Mouse (Mus musculus) mesoderm, embryonic 11.5 days (tissue): ENCODE data around the gene Gabrp.
A peak's percentile ranks its signal among the peaks of the same experiment; 100 is the strongest.

Source experiments
- DNase-seq: peaks from one replicate; pipeline ENCODE4 v3.0.0-alpha.2; 2012; ENCODE audit warnings: low read depth, low spot score

The Gabrp gene

DNA sequence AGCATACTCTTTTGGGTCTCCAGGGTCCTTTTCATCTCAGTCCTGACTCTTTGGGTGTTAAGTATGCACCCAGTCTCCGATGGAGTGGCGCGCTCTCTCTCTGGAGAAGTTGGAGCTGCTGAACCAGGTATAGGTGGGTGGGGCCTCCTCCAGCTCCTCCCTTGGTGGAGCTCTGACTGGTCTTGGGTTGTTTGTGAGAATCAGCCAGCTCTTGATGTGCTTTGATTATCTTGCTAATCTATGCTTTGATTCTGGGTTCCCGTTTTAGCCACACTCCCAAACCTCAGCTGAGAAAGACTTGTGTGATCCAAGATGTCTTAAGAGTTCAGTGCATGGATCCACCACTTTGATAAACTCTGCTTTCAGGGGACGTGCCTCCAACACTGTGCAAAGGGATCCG, at the start of gene Gabrp:
Gene Gabrp (minus strand): TSS at position 101 of the 400 bp plus-strand sequence.
- DNase-seq = no peak

DNA sequence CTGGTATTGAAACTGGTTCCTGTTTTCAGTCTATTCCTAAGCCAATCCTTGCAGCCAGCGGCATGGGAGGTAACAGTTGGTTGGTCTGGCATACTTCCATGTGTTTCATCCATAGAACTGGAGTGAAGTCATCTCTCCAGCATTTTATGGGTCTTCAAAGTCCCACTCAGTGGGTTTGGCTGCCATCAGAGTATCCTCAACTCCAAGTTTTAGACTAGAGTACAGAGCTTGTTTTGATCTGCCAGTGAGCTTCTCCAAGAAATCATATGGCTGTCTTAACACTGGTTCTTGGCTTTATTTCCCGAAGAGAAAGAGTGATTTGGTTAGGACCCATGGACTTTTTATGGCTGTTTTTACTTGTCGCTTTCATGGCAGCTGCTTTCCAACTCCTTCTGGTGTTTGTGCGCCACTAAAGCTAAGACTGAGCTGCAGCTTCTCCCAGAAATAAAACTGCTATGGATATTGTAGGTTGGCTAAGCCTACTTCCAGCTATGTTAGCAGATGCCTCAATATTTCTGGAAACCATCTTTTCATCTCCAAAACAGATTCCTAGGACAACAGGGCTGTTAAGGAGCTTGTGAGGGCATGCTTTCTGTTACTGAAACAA, 48.5 kb upstream of the Gabrp start:
- no peak for DNase-seq

DNA sequence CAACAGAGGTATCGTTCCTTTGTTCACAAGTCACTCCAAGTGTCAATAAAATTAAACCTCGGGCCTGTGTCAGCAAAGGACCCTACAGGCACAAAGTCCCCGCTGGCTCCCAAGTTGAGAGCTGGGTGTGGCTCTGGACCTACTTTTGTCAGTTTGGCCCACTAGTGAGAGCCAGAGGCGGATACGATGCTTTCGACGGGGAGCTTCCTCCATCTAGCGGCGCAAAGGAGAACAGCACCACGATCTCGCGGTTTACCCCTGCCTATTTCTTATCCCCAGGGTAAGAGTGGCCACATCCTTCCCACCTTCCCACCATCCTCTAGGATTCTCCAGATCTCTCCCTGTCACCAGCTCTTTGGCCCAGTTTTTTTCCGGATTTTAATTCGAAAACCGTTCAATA, 35.5 kb upstream of the Gabrp start:
- peak; percentile 79 for DNase-seq

DNA sequence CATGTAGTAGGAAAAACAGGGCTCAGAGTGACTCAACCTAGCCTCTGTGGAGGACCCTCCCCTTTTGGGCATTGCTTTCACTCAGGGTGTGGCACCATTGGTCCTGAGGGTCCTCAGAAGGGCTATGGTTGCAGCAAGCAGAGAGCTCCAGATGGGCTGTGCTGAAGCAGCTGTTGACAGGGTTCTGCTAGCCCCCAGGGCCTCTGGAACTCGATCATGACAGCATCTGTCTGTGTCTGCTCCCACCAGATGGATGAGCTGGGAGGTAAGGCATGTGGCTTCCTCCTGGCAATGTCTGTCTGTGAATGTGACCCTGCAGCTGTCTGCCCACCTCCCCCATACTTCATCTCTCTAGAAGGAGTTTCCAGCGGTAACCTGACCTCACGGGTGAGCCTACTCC, 29.0 kb upstream of the Gabrp start:
- peak; percentile 74 for DNase-seq

DNA sequence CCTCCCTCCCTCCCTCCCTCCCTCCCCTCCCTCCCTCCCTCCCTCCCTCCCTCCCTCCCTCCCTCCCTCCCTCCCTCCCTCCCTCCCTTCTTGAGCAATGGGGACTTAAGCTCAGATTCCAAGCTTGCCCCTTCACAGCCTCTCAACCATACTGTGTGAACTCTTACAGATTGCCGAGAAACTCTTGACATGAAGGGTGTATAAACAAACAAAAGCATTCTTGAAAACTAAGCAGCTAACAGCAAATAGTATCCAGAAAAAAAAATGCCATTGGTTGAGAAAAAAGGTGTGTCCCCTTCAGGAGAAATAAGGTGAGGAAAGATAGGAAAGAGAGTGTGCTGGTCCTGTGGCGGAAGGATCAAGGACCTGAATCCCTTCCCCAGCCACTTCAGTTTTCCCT, 24.4 kb upstream of the Gabrp start:
- no peak for DNase-seq

DNA sequence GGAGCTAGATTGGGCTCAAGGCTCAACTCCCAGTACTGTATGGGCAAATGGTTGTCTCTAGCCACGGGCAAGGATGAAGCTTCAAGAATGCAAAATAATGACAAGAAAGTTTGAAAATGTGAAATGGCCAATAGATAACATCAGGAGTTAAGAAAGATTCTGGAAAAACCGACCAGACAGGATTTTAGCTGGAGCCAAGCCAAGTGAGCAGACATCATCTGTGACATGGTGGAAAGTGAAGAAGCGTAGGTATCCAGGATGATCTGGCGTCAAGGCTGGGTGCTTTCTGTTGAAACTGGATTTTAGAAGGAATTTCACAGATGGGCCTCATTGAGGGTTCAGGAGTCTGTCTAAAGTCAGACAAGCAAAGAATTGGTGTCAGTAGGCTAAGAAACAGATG, 20.2 kb upstream of the Gabrp start, which contains the start of gene D130052B06Rik:
Gene D130052B06Rik (plus strand): TSS at position 317 of the 400 bp plus-strand sequence.
- no peak for DNase-seq

DNA sequence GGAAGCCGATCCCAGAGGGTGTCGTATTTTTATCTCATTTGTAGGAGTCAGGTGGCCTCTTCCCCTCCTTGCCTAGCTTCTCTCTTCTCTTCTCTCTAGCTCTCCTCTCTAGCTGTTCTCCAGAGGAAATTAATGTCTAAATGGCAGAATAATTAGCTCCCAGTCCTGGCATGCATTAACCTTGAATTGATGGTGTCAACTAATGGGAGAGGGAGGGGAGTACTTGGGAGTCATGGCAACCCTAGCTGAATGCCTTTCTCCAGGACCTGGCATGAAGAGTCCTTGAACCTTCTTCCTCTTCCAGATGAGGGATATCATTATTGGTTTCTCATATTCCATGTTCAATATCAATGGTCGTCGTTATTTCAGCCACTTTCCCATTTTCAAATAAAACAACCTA, 17.9 kb upstream of the Gabrp start:
- peak; percentile 22 for DNase-seq

DNA sequence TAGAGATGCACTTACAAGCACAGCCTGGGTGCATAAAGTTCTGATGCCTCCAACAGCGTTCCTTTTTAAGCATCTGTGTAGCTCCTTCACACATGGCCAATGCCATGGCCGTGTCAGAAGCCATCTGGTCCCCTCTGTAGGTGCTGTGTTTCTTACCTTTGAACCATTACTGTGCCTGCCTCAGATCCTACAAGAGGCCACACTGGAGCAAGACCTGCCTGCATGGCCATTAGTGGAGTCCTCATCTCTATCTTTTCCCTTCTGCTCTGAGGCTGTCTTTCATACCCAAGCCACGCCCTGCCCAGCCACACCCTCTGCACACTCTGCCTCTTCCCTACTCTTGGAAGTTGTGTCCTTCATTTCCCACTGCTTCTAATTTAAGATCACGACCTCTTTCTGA, 14.1 kb upstream of the Gabrp start:
- no peak for DNase-seq

DNA sequence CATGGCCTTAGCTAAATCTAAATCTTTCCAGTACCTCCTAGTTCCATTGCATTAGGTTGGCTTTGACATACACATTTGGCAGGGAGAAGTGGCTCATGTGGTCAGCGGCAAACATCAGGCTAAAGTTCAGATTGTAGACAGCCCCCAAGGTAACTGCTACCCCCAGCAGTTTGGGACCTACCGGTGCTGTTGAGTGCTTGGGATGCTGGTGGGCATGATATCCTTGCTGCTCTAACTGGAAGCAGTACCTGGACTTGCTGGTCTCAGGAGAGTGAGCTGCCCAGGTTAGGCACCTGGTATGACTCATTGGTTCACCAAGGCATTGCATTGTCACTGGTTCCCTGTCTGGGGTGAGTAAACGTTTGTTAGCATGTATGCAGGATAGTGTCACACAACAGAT, 12.0 kb upstream of the Gabrp start:
- DNase-seq = no peak

DNA sequence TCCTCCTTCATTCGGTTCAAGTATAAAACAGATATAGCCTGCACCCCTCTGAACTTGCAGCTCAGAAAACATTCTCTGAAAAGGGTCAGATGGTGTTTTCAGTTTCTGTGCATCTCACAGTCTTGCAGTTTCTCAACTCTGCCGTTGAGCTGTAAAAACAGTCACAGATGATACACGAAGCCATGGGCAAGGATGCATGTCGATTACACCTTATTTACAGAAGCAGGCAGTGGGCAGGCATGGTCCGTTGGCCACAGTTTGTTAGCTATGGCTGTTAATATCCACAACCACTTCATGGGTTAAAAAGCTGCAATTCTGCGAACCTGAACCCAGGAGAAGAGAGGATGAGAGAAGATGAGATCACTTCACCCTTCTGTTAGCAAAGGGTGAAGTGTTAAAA, 7.9 kb upstream of the Gabrp start:
- DNase-seq = no peak

DNA sequence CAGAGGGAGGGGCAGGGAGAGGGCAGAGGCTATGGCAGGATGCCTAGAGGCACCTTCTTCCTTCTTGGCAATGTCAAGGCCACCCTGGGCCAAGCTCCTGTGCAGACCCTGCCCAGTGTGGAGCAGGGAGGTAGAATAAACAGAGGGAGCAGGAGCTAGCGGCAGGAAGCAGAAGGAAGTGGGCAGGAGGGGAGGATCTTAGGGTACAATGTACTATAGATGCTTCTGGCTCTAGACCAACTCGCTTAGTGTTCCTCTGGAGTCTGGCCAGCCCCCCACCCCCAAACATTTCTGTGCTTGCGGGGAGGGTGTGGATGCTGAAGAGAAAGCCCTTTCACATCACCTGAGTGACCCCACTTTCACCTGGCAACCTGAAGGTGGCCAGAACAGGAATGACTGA, 862 bp upstream of the Gabrp start:
- DNase-seq = no peak

DNA sequence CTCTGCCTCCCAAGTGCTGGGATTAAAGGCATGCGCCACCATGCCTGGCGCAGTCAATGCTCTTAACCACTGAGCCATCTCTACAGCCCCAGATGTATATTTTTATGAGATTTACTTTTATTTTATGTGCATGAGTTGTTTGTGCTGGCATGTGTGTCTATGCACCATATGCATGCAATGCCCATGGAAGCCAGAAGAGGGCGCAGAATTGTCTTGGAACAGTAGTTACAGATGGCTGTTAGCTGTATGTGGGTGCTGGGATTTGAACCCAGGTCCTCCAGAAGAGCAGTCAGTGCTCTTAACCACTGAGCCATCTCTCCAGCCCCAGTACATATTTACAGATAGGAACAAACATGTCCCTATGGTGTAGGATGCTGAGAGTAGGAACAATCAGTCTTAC, 3.8 kb downstream of the Gabrp start:
- no peak for DNase-seq

DNA sequence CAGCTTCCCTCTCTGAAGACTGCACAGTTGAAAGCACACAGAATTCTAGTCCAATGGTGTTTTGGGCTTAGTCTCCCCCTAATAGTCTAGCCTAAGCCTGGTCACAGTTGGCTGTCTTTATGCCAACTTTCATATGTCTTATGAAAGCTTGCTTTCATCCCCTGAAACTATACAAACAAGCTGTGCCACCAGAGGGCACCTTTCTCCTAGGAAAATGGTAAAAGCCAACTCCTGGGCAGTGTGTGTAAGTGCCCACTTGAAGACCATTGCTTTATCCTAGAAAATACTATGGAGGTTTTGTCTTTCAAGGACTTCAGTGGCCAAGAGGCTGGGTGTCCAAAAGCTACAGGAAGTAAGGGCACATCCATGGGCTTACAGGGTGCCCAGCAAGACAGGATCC, 8.3 kb downstream of the Gabrp start:
- DNase-seq = peak; percentile 7

DNA sequence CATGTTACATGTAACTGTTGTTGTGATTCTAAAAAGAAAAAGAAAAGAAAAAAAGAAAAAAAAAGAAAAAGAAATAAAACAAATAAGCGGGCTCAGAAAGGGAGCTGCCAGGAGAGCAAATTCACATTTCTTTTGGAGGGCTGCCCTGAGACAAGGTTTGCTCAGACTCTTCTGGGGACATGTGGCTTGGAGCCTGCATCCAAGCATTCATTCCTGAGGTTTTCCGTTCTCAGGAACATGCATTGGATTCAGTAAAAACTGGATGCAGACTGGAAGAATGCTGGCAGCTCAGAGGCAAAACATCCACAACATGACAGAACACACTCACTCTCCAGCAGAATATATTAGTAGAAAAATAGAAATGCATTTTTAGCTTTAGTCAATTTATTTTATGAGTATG, 14.8 kb downstream of the Gabrp start:
- DNase-seq = no peak

DNA sequence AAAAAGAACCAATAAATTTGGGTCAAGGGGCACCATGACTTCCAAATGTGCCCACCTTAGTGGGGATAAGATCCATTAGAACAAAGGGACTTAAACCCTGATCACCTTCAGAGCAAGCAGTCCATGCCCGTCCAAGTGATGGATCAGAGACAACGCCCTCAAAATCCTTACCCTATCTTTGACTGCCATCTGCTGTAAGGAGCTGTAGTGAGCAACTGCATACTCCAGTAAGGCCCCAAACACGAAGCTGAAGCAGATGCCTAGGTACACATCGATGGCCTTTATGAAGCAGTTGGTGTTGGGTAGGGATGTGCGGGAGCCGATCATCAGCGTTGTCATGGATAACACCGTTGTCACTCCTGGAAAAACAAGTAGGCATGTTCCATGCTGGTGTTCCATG, 24.6 kb downstream of the Gabrp start:
- no peak for DNase-seq

DNA sequence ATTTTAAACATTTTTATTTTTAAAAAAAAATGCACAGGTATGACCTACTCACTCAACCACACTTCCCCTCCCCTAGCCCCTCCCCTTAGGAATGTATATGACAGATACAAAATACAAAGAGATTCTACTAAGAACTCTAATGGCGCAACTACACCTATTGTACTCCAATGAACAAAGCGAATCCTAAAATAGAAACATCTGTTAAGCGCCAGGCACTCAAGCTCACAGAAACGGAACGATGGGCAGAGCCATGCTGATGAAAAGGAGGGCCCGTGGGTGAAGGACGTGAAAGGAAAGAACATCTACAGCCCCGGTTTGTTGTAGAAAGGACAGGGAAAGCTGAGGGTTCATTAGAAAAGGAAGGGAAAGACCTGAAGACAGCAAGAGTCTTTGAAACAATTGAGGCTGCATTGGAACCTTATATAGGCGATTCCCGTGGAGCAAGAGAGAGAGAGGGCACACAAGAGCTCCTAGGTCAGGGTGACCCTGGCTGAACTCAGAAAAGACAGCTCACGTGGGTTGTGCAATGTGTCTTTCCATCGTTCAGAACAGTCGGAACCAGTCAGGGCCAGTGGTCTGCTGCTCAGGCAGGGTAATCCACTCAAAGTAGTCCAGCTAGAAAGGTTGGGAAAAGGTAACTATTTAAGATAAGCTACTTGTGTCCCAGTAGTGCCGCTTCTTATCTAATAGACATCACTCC, 27.7 kb downstream of the Gabrp start:
- DNase-seq = no peak

DNA sequence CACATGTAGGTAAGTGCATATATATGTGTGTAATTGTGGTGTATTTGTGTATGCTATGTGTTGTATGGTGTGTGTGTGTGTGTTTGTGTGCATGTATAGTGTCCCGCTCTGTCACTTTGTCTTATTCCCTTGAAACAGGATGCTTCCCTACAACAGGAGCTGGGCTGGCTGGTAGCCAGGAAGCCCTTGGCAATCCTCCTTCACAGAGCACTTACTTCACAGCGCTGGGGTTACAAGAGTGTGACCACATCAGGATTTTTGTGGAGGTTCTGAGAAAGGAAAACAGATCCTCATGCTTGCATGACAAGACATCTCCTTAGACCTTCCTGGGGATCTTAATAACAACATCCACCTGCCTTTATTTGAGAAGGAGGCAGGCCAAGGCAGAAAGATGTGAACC, 31.4 kb downstream of the Gabrp start:
- DNase-seq = no peak

DNA sequence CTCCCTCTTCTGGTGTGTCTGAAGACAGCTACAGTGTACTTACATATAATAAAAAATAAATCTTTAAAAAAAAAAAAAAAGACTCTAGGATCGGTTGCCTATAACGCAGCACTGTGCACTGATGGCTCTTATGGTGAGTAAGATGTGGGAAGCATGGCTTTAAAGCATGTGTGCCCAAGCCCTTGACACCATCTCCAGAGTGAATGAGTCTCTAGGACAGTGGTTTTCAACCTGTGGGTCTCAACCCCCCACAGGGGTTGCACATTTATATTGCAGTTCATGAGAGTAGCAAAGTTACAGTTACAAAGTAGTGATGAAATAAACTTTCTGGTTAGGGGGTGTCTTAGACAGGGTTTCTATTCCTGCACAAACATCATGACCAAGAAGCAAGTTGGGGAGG, 33.8 kb downstream of the Gabrp start:
- DNase-seq = no peak

DNA sequence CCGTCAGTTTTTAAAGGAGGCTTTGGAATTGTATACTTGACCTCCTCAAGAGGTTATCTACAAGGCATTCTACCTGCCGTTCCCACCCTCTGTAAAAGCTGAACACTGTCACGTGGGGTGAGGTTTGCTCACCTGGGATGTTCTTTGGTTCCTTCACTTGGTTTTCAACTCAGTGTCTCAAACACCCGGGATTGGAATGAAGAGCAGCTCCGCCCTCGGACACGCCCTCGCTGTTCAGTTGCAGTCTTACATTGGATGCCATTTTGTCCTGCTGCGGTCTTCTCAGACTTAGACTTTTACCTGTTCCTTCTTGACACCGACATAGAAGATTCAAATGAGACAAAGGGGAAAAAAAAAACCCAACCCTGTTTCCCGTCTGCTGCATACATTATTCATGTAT, 34.6 kb downstream of the Gabrp start:
- no peak for DNase-seq

DNA sequence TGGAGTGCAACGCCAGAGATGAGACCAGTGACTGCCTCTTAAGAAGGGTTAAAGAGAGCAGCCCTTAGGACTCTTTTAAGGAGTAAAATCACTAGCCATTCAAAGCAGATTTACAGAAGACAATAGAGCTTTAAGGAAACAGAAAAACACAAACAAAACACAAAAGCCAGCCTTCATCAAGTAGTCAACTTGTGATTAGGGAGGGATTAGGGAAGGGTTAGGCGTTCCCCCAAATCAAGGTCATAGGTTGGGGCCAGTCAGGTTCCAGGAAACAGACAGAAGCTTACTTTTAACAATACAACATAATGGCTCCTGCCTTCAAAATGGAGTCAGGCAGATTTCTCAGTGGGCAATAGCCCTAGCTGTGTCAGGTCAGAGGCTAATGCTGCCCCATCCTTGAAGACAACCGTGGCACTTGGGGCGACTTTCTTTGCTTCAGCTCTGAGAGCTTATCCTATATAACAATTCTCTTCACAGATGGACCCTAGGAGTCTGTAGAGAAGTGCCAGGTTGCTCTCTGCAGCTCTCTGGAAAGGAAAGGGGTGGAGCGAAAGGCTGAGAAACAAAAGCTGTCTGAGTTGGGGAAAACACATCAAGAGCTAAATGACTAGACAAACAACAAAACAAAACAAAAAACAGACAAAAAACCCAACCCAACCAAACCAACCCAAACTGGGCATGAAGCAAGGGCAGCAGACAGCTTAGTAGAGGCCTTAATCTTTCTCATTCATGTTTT, 41.2 kb downstream of the Gabrp start:
- no peak for DNase-seq

DNA sequence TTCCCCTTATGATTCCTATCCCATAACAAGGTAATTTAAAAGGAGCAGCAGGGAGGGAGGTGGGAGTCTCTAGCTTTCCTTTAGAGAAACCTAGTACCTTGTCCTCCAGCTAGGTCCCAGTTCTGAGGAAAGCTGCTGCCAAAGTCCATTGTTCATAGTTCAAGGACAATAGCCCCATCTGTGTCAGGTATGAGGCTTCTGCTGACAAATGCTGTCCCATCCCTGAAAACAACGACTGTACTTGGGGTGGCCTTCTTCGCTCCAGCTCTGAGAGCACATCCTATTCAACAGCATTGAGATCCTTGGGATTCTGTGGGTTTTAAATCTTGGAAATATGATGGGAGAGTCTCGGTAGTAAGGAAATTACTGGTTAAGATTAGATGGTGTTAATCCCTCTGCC, 42.1 kb downstream of the Gabrp start:
- DNase-seq = no peak

DNA sequence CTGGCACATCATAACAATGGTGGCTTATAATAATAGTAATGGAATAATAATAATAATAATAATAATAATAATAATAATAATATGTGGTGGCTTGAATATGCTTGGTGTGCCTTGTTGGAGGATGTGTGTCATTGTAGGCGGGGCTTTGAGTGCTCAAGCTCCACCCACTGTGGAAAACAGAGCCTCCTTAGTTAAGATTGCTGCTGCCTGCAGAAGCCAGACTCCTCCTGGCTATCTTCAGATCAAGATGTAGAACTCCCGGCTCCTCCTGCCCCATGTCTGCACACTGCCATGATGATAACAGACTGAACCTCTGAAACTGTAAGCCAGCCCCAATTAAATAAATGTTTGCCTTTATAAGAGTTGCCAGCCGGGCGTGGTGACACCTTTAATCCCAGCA, 44.2 kb downstream of the Gabrp start:
- no peak for DNase-seq

DNA sequence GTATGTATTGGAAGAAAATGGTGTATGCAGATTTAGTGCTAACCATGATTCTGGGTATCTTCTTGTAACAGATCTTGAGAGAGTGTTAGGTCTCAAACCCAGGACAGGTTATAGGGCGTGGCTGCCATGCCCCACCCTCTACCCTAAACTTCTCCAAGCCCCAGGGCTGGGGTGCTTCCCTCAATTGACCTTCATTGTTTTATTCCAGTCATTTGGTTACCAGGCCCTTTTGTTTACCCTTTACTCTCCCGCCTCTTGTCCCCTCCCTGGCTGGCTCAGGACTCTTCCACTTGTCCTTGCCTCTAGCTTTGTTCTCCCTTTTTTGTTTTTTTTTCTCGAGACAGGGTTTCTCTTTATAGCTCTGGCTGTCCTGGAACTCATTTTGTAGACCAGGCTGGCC, 45.2 kb downstream of the Gabrp start:
- DNase-seq = no peak
